Mouse (Mus musculus) G1E-ER4 (cell line): ENCODE results near the gene 9230112D13Rik. TPM values are rescaled to one million over a fixed set of nuclear protein-coding genes. Genes with fewer than 3 reads are reported as not detected.
A peak's percentile ranks its signal among the peaks of the same experiment; 100 is the strongest.

Source experiments
- GATA1 ChIP-seq: IDR thresholded peaks from one replicate; pipeline ENCODE4 v1.8.0; 2012; ENCODE audit warnings: low read length, inconsistent platforms
- polyA plus RNA-seq: library from polyadenylated mRNA; stranded (reverse); fragments of >175 nt; gene quantifications from 2 replicates; pipeline ENCODE4 v1.2.3, GENCODE M21; 2012

Gene 9230112D13Rik
- polyA plus RNA-seq, 1 experiment = not detected

DNA sequence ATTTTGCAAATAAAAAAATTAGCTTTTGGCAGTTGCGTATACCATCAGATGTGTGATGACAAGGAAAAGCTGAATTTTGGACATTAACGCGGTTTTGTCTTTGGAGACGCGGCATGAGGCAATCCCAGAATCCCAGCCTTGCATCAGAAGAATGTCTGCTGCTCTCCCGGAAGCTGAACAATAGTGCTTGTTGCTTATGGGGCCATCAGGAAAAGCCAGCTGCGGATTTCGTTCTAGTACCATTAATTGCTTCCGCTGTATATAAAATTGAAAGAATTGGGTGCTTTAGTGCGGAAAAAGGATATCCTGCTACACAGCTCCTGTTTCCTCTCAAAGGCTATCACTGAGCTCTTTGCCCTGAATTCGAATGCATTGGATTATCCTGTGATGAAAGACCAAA, 10.7 kb downstream of the 9230112D13Rik start:
- no peak for TF ChIP-seq GATA1

DNA sequence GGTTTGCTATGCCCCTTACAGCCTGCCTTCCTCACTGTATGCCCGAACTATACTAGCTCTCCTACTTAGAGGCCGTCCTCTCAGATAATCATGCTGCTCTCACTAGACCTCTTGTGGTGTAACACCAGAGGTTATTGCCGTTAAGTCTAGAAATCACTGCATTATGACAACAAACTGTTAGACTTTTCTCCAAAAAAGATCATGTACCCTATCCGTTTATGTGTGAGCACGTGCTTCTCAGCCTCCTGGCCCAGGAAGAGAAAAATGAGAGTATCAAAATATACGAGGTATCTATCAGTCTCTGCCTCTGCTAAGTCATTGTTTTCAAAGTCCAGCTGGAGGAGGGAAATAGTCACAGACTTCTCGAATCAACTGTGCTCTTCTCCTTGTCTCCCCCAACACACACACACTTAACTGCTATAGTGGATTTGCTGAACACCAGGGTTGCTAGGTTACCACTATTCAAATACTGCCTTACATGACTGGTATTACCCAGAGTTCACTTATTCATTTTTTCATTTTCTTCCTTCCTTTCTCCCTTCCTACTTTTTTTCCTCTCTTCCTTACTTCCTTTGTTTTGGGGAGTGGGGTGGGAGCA, 13.7 kb downstream of the 9230112D13Rik start:
- TF ChIP-seq GATA1 = no peak

- TF ChIP-seq GATA1 = peak; percentile 45
Observed at GRCm38 (mm10) chr14:34508187-34508840, 14.3 kb downstream of the 9230112D13Rik start.

DNA sequence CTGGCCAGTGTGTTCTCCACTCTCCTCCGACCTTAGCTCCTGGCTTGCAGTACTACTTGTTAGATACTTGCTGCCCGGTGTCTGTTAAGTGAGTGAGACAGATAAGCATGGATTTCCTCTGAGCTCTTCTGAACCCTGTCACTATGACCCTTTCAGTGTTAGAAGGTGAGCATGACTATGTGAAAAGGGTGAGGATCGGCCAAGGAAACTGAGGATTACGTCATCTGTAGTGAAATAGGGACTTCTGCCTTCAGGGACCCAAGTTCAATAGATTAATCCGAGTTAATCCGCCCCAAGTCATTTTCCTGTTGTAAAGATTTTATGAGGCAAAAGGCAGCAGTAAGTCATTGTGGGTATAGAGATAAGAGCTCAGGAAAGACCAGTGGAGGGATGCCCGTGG, 17.3 kb downstream of the 9230112D13Rik start:
- TF ChIP-seq GATA1 = no peak

- TF ChIP-seq GATA1 = no peak
Observed at GRCm38 (mm10) chr14:34504377-34504776, 18.2 kb downstream of the 9230112D13Rik start.

DNA sequence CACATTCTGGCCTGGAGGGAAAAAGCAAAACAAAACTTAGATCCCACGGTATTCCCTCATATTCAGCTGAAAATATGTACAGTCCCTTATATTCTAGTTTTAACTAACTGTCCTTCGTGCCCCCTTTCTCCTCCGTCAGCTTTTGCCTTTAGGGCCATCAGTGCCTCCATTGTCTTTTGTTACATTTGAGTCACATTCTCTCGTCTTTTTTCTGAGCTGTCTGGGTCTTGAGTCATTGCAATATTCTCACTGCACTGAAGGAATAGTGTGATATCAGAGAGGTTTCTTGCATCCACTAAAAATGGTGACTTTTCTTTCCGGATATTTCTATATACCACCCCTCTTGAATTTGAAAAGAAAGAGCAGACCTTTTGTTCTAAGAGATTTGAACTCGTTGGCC, 18.8 kb downstream of the 9230112D13Rik start:
- no peak for TF ChIP-seq GATA1

GRCm38 (mm10) chr14:34503325-34503647, 19.3 kb downstream of the 9230112D13Rik start, which contains the start of gene Bmpr1a:
Gene Bmpr1a, minus strand, starts transcription at chr14:34503341.
- TF ChIP-seq GATA1 = no peak

DNA sequence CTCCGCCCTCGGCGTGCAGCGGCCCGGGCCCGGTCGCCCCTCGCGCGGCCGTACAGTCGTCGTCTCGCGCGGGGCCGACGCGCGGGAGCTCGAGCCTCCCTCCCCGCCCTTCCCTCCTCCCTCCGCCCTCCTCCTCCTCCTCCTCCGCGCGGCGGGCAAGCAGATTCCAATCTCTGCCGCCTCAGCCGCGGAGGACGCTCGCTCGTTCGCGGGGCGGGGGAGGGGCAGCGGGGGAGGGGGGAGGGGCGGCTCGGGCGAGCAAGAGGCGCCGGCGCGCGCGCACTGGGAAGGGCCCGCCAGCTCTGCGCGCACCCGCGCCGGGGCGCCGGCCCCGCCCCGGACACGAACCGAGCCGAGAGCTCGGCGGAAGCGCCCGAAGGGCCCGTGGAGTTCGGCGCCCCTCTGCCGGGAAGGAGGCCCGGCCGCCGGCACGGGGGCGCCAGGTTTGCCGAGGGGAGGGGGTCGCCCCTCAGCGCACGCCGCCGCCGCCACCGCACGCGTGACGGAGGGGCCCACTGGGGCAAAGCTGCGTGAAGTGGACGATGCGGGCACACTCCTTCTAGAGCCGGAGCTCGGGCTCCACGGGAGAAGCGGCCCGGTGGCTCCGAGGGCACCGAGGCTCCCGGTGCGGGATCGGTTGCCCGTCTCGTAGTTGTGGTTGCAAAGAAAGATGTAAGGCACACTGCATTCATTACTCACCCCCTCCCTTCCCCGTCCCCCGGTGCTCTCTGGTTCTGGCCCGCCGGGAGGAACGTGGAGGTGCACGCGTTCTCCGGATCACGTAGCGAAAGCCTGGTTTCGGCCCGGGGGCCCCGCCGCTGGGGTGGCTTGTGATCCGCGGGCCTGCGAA, 19.9 kb downstream of the 9230112D13Rik start:
- no peak for TF ChIP-seq GATA1

DNA sequence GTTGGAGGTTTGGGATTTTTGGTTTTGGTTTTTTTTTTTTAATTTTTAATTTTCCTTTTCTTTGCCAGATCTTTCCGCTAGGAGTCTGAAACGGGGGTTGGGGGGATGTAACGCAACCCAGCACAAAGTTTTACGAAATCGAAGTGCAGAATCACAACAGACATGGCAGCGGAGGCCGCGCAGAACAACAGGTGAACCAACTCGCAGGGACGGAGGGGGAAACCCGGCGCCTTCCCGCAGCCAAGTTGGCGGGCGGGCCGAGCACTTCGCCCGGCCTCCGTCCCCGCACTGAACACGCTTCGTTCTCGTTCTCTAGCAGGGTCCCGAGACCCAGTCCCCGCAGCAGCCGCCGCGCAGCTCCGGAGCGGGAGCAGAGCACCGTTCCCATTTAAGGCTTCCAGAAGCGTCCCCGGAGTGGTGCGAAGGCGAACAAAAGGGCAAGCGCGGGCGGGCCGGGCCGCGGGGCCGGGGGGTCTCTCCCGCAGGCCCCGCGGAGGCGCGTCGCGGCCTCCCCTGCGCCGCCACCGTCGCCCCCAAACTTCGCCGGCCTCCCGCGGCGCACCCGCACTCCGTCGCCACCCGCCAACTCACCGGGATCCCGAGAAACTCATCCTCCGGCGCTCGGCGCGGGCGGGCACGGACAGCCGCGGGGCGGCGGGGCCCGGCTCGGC, 20.7 kb downstream of the 9230112D13Rik start:
- no peak for TF ChIP-seq GATA1

DNA sequence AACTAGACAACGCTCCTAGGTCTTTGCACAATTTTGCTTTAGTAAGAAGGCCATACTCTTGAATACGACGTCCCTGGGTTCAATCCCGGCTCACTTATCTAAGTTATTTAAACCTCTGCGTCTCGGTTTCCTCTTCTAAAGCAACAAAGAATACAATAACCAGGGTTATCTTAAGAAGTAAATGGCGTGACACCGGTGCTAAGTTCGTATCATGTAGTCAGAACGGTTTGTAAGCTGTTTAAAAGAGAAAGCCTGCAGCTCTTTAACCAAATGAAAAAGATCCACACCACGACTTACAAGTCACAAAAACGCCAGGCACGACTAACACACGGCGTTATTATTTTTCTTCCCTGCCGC, 21.2 kb downstream of the 9230112D13Rik start:
- no peak for TF ChIP-seq GATA1

DNA sequence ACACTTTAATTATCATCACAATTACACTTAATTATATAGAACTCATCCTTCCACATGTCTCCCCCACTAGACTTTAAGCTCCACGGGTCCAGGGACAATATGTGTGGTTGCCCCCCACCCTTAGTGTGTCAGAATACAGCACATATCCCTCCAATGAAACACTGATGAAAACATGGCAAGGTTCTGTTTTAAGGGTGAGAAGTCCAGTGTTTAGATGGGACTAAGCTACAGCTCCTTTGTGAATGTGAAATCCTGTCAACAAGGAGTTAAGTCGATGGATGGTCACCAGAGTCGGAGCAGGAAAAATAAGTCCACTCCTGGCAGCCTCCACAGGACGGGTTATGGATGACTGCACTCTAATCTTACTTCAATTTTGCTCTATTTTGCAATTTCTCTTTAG, 22.3 kb downstream of the 9230112D13Rik start:
- TF ChIP-seq GATA1 = no peak

GRCm38 (mm10) chr14:34499664-34500063, 22.9 kb downstream of the 9230112D13Rik start:
- TF ChIP-seq GATA1 = no peak

DNA sequence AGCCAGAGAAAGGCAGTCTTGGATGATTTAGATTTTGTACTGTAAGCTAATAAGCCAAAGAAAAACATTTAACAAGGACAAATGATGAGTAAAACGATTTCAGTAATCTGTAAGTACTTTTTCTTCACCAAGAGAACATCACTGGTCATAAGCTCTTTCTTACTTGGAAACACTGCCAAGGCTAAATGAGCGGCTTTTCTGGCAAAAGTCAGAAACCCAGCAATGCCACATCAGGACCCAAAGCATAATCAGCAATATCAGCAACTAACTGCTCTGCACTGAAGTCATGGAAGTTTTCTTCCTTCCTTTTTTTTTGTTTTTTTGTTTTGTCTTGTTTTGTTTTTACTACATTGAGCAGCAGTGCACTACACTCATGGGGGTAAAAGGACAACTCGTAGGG, 25.3 kb downstream of the 9230112D13Rik start:
- TF ChIP-seq GATA1 = no peak

- TF ChIP-seq GATA1 = no peak
Observed at GRCm38 (mm10) chr14:34493682-34494081, 28.9 kb downstream of the 9230112D13Rik start.

DNA sequence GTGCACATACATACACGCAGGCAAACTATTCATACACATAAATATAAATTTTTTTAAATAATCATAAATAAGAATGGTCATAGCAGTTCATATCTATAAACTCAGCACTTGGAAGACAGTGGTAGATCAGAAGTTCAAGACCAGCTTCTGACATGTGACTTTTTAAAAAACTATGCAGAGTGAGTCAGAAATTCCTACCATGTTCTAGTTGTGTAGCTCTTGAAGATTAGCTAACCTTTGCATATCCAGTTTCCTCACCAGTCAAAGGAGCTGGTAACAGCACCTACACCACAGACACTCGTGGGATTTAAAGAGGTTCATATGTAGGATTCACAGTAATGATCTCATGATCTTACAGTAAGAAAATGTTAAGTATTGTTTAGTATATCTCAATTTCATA, 29.9 kb downstream of the 9230112D13Rik start:
- TF ChIP-seq GATA1 = no peak

DNA sequence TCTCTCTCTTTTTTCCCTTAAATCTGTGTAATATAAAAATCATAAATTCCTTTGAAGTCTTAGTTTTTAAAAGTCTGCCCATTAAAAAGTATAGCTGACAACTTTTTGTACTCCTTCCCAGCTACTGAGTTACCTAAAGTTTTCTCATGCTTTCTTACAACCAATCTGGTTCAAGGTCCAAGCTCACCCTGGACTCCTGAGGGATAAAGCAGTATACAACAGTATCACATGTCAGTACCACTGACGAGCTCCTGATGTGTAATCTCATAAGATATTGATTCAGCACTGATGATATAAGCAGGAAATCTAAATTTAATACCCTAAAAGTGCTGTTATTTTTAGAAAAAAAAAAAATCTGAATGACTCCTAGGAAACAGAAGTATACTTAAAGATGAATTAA, 31.6 kb downstream of the 9230112D13Rik start:
- TF ChIP-seq GATA1 = no peak

GRCm38 (mm10) chr14:34489928-34490327, 32.7 kb downstream of the 9230112D13Rik start:
- no peak for TF ChIP-seq GATA1
